Mouse (Mus musculus) gastrocnemius, postnatal 10 days (tissue): ENCODE results near the gene Lamb3. TPM values are rescaled to one million over a fixed set of nuclear protein-coding genes. Genes with fewer than 3 reads are reported as not detected.
"Not testable (repeated sequence)": the region's sequence is repeated elsewhere in the genome, so short reads cannot be mapped to it uniquely, and the experiment has no call there.

Experiments
- DNase-seq: peaks from one replicate; pipeline ENCODE4 v3.0.0; 2021; ENCODE audit warnings: mixed read lengths
- total RNA-seq, 2 experiments: library from RNA; stranded (reverse); gene quantifications; 2 replicates each; pipeline ENCODE4 v1.2.3; 2021

Lamb3 gene
- total RNA-seq, 2 experiments from 2014 or later: 1.2 to 2.0 TPM

DNA sequence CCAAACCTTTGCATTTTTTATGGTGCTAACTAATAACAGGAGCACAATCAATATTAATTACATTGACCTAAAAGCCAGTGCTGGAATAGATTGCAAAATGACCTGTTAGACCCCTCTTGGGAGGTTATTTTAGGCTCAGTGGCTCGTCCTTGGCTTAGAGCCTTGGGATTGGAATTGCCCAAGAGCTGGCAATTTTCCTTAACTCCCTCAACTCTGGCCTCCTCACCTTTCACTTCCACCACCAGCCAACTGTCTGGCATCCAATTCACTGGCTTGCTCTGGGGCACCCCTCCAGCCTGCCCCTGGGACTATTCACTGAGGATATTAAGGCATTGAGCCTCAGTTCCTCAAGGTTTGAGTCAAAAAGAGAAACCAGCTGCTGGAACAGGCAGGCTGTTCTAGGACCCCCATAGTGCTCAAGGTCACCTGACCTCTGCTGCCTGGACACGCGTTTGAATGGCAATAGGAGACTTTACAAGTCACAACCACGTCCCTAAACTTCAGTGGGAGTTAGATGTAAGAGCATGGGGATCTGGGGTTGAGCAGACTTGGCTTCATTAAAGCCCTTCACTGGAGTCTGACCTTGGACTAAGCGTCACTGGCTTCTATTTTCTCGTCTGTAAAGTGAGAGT, 71.0 kb downstream of the Lamb3 start:
- DNase-seq: peak; percentile 42

DNA sequence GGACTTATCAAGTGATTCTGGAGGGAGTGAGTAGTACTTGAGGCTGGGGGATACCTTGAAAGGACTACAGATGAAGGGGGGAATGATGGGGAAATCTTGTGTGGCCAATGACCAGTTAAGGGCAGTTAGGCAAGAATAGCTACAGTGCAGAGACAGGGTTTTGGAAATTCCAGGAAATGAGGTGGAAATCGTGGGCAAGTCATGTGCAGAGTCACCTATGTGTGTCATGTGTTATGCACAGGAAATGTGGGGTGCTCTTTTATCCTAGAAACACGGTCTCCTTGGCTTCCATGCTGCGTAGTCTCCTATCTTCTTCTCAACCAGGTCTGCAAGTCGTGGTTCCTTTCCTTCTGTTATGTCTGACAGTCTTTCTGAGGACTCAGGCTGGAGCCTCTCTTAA, 72.0 kb downstream of the Lamb3 start:
- DNase-seq: no peak

DNA sequence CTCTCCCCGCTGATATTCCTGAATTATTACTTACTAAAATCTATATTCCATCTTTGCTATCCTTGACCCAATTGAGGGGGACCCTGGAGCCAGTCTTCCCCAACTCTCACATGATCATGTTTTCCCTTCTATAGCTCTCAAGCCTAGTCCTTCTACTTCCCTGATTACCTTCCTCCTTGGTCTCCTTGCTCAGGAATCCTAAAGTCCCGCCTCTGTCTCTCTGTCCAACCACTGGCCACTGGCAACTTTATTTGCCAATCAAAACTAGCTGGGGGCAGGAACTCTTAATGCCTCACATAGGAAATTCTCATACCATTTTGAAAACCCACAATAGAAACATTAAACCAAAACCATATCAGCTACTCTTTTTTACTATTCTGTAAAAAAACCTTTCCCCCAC, 73.8 kb downstream of the Lamb3 start:
- DNase-seq: no peak

DNA sequence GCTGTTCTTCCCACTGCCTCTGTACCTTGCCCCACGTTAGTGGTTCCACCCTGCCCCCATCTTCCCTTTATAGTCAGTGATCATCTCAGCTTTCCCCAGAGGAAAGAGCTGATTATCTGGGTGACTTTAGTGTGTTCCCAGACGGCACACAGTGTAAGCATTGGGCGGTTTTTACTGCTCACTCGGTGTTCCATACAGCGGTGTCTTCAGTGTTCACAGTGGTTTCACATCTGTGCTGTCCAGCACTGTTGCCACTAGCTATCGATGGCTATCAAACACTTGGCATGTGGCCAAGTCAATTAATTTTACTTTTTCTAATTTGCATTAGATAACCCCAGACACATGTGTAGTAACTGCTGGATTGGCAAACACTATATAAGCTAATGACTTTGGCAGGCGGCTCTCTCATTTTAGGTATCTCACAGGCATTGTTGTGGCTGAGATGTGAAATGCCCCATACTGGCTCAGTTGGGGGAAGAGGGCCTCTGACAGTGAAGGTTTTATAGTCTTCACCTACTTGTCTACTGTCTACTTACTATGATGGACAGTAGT, 76.8 kb downstream of the Lamb3 start:
- DNase-seq: no peak

DNA sequence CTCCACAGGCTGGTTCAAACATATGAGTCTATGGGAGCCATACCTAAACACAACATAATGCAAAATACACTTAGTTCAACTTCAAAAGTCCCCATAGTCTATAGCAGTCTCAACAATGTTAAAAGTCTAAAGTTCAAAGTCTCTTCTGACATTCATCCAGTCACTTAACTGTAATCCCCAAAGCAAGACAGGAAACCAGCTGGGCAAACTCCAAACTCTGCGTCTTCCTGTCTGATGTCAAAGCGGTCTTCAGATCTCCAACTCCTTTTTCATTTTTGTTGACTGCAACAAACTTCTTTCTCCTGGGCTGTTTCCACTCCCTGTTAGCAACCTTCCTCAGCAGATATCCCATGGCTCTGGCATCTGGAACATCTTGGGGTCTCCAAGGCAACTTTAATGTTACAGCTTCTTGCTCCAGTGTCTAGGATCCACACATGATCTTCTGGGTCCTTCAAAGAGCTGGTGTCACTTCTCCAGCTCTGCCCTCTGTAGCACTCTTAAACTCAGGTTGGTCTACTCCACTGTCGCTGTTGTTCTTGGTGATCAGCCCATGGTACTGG, 78.3 kb downstream of the Lamb3 start:
- DNase-seq: not testable (repeated sequence)

DNA sequence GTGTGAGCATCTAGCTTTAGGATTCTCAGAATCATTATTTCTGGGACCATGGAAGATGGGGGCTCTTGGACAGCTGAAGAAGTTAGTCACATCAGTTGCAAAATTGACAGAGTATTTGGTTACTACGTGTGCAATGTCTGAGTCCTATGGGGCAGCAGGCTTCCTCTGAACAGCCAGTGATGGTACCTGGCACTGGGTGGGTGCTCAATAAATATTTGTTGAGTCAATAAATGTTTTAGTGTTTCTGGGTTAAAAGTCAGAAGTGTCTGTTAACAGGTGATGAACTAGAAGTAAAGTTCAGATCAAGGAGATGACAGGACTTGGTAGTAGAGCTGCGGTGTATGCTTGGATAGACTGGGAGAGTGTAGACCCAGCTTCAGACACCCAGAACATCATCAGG, 80.1 kb downstream of the Lamb3 start:
- DNase-seq: no peak

DNA sequence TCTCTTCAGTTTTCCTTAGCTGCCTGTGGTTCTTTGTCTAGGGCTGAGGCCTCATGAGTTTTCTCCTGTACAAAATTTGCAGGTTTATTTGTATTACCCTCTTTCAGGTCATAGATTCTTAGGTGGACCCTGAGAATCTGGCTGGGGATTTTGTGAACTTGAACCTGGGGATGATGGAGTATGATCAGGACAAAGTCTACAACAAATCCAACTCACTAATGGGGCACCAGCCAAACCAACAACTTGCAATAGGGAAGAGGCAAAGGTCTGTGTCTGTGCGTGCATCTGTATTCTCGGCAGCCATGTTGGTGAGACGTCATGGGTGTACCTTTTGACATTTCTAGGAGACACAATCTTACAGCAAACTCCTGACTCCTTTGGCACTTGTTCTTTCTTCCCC, 81.6 kb downstream of the Lamb3 start:
- DNase-seq: no peak

DNA sequence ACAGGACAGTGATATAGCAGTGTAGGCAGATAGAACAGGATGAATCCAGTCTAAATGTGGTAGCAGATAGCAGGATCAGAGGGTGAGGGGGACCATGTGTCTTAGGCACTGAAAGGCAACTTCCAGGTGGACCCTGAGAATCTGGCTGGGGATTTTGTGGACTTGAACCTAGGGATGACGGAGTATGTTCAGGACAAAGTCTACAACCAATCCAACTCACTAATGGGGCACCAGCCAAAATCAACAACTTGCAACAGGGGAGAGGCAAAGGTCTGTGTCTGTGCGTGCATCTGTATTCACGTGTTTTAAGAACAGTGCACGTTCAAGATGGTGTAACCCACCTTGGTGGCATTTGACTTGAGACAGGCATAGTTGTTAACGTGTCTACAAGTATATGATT, 82.4 kb downstream of the Lamb3 start:
- no peak for DNase-seq

DNA sequence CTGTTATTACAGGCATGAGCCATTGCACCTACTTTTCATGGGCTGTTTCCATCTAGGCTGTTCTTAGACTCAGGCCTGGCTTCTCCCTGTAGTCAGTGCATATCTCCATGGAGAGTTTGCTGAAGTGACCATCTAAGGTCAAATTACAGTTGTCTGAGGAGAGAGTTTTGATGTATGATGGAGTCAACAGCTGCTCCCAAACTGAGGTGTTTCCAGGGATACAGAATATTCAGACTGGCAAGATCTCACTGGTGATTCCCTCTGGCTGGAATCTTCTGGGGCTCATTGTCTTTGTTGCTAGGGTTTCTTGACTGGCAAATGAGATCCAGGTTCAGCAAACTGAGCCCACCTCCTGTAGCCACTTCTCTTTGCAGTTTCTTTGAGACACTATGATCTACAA, 83.2 kb downstream of the Lamb3 start:
- DNase-seq: no peak

DNA sequence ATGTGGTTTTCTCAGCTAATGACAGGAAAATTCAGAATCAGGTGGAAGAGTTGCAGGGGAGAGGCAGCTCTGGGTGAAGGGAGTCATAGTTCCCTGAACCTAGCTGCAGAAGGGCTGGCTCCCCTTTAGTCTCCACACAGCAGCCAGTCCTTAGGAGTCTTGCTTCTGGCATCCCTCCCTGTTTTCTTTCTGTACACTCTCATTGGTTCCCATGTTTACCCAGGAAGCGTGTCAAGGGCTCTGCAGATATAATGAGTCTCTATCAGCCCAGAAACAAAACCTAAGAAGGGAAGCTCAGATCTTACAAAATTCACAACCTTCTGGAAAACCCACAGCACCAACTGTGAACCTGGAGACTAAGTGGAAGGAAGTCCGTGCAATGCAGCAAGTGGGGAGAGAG, 85.5 kb downstream of the Lamb3 start:
- DNase-seq: no peak

DNA sequence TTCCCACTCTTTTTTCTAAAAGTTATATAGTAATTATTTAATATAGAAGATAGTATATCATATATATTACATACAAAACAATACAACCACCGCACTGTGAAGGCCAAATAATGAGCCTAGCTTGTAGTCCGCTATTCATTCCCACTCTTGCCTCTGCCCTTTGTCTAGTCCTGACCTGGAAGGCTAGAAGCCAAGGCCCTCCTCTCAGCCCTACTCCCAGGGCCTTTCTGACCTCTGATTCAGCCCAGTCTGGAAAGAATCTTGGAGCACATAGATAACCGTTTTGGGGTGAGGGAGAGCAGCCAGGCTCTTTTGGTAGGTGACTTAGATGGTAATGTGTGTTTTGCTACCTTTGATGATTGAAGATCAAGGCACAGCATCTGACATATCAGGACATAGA, 86.4 kb downstream of the Lamb3 start:
- no peak for DNase-seq

DNA sequence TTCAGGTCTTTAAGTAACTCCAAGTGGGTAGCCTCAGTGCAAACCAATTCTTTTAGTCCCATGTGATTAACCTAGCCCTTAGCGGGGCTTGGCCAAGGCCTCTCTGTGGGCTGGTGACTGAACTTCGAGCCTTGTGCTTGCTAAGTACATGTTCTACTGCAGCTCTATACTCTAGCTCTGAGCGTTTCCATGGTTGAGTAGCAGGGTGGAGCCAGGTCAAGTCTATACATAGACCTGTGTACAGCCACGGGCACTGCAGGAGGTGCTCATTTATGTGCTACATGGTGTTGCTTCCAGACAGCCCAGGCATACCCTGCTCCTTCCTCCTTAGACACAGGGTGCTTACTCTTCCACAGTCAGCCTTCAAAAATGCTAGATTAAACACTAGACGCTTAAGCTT, 88.4 kb downstream of the Lamb3 start:
- no peak for DNase-seq

DNA sequence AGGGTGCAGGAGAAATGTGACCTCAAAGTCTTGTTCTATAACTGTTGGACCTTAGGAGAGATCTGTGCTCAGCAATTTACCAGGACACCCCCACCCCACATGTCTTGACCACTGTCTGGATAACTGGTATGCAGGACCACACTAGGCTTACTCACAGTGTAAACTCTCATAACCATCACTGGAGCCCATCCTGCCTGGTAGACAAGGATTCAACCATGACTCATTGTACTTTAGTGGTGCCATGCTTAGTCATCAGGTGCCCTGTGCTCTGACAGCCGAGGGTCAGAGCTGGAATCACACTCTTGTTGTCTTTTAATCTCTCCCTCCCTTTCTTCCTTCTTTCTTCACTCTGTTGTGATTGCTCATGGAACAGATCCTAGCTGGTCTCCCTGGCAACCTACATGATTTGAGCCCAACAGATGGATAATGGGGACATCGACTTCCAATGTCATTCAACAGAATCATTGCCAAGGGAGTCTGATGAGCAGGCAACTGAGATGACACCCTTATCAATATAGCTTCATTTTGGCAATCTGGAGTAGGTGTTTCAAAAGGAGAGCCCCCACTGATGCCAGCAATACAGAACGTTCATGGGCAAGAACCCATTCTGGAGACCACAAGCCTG, 90.8 kb downstream of the Lamb3 start:
- no peak for DNase-seq

DNA sequence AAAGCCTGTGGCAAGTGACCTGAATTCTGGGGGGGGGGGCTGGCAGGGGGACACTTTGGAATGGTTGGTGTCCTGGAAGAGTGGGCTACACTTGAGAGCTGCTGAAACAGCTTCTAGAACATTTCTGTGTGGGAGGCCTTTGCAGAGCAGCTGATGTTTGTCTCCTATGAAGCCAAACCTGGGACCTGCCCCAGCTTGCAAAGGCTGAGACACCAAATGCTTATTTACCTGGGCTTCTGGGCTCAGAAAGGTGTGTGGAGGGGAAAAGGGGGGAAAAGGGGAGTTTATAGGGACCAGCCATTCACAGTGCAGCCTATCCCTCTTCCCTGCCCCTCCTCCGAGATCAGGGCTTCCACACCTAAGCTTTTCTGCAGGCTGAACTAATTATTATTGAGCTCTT, 92.5 kb downstream of the Lamb3 start:
- no peak for DNase-seq

DNA sequence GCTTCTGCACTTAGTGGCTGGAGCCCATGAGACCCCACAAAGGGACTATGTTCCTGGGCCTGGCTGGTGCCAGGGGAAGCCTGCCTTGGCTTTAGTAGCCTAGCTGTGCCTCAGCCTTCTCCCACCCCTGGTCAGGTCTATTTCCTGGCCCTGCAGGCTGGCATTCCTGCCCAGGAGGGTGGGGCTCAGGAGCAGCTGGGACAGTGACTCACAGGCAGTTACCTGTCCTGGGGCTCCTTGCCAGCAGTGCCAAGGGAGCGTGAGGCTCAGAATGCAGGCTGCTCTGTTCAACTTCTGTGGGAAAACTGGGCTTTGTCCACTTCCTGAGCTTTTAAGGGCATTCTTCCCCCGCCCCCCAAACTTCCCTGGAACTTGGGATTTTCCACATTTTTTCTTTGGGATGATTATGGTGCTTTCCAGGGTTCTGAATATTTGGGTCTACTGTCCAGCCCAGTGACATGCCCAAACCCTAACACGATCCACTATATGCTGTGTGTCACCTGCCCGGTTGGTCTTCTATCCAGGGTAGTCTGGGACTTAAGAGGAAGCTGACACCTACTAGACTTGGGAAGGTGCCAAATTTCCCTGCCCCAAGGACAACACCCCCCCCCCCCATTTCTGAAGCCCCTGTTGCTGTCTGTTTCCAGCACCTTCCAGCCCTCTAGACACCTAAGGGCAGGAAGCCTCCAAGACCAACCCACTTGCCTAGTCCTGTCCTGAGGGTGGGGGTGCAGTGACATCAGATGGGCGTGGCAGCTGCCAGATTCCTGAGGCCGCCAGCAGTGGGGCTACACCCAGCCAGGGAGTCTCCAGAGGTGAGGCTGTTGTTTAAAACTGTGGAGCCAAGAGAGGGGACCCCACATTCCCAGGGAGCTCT, 94.0 kb downstream of the Lamb3 start:
- no peak for DNase-seq

DNA sequence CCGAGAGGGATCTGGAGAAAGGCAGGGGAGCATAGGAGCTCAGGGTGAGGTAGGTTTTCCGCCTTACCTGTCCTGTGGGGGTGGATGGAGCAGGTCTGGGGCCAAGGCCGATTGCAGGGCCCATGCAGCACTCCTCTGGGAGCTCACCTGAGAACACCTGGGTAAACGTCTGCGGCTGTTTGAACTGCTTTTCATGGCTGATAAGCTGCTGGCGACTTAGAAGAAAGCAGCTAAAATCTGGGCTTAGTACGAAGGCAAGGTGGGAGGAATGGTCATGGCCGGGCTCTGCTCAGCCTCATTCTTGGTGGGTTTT, 94.5 kb downstream of the Lamb3 start:
- no peak for DNase-seq

DNA sequence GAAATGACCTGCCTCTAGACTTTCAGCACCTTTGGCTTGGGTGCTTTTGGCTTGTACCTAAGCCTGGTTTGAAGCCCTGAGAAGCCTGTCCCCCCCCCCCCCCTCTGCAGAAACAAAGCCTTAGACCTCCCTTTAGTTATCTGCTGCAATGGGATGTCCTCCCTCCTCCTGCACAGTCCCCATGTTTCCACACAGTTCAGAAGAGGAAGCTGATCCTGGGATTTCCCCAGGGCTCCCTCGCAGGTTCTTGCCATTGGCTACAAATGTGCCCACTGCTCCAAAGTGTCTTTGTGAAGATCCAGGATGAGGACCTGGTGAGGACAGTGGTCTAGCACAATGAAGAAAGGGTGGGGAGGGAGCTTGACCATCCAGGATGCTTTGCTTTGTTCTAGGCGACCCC, 95.6 kb downstream of the Lamb3 start:
- no peak for DNase-seq

DNA sequence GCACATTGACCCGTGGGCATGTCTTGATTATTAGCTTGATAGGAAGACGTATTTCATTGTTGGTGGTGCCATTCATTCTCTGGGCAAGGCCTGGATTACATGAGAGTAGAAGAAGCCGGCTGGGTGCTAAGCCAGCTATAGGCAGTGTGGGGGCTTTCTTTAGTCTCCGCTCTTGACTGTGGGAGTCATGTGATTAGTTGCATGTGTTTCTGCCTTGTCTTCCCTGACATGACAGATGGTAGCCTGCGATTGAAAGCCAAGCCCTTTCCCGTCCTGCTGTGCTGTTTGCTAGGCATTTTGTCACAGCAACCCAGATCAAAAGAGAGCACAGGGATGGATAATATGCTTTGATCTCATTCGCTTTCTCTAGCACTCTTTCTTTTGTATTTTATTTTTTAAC, 97.9 kb downstream of the Lamb3 start:
- no peak for DNase-seq

DNA sequence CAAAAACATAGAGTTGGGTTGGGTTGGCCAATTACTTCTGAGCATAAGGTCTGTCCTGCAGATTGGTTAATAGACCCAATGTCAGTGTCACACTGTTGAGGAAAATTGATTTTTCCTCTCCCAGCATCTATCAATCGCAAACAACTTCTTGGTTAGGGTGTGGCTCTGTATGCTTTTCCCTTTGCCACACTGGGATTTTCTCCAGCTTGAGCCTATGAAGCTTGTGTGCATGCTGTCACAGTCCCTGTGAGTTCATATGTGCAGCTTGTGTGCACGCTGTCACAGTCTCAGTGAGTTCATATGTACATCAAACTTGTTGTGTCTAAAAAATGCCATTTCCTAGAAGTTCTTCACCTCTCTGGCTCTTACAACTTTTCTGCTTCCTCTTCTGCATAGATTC, 99.3 kb downstream of the Lamb3 start:
- no peak for DNase-seq

DNA sequence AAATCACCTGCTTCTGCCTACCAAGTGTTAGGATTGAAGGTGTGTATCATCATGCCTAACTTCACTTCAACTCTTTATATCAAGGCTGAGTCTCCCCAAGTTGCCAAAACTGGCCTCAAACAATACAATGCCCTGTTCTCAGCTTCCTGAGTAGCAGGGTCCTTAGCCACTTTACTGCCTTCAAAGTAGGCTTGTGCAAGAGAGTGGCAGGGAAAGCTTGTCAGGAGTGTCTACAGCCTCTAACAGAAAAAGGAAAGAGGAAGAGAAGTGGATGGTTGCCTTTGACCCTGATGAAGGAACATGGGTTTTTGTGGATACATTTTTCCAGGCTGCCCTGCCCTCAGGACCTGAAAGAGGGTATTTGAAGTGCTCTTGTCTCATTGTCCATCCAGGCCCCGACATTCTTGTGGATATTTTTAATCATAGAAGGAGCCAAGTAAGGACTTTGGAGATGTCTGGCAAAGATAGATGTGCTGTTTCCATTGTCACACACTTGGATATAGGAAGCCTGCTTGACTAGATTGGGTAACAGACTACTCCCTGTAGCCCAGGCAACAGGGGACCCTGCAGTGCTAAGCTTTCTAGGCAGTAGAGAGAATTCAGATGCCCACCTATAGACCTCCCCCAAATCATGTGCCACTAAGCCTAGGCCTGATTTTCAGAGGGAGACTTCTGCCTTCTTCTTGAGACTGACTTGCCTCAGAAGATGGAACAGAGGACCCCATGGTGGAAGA, 102.5 kb downstream of the Lamb3 start:
- DNase-seq: no peak

DNA sequence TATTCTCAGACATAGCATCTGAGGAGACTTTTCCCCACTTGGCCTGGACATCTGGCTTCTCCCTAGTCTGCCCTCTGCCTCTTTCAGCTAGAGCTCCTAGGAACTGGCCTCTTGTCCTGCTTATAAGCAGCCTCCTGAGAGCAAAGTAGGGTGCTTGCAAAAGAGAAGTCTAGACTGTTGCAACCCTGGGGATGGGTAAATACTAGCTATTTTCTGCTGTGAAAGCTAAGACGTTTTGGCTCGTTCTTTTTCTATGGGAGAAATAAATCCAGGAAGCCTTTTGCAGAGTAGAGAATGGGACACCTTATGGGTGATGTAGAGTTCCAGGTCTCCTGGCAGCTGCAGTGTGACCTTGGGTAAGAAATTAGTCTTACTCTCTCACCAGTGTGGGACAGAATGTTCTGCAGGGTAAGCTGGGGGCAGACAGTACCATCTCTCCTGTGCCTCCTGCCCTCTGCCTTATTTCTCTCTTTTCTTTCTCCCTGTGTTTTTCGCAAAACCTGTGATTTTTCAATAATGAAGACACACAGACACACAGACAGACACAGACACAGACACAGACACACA, 103.1 kb downstream of the Lamb3 start:
- no peak for DNase-seq

DNA sequence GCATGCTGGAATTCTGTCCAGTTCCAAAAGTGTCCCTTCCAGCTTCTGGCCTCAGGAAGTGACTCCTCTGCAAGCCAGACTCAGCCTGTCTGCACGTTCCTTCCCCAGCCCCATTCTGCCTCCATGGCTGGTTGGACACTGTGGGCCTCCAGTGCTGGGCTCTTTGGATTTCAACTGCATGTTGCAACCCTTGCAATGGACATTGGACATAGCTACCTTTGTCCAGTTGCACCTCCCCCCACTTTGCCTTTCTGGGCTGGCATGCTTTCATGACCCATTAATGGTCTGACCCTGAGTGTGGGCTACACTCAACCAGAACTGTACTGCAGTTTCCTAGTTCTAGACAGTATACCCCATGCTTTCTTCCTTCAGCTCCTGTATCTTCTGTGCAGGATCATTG, 104.1 kb downstream of the Lamb3 start:
- DNase-seq: no peak
